Mouse (Mus musculus) gastrocnemius, postnatal 25 days (tissue): ENCODE results near the gene Olfr1396. TPM values are rescaled to one million over a fixed set of nuclear protein-coding genes. Genes with fewer than 3 reads are reported as not detected.
A peak's percentile ranks its signal among the peaks of the same experiment; 100 is the strongest.

ENCODE experiments used
- DNase-seq: peaks from one replicate; pipeline ENCODE4 v3.0.0; 2022
- long read RNA-seq, 2 experiments: library from polyadenylated mRNA; stranded (forward); transcript quantifications; one replicate each; pipeline ENCODE4 v2.0.0; 2021
- total RNA-seq, 2 experiments: library from RNA; stranded (reverse); gene quantifications; 1 replicate in 1 of 2; 2 replicates in 1 of 2; pipeline ENCODE4 v1.2.3; 2021

The Olfr1396 gene
- not detected for total RNA-seq
- long read RNA-seq, experiment 1: 0 reads
- long read RNA-seq, experiment 2: 0 reads

- no peak for DNase-seq
These were observed at the start of gene Olfr1396 for GRCm38 (mm10) chr11:49114774-49115173. Gene Olfr1396, minus strand, starts transcription at chr11:49114874.

GRCm38 (mm10) chr11:49156821-49157814, 42.4 kb upstream of the Olfr1396 start:
- no peak for DNase-seq

- no peak for DNase-seq
These were observed 39.4 kb upstream of the Olfr1396 start, which contains the start of gene Olfr1394 for GRCm38 (mm10) chr11:49154077-49154476. Gene Olfr1394, plus strand, starts transcription at chr11:49154377.

- no peak for DNase-seq
These were observed 27.3 kb upstream of the Olfr1396 start, which contains the start of gene Olfr1395 for GRCm38 (mm10) chr11:49141974-49142373. Gene Olfr1395, plus strand, starts transcription at chr11:49142274.

- DNase-seq: no peak
These were observed 9.5 kb upstream of the Olfr1396 start for GRCm38 (mm10) chr11:49124169-49124568.

DNA sequence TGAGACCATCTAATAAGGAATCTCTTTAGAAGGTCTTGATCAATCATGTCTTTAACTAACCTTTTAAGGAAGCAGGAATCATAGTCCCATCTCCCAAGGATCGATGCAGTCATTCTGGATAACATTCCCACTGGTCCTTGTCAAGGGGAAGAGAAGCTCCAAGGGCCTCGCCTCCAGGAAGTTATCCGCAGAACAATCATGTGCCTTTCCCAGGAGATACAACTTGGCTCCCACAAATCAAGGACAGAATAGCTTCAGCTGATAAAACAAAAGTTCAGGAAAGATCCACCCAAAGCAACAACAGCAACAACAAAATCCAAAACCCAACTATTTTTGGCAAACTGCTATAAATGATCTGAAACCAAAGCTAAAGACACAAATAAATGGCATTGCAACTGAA, 5.0 kb upstream of the Olfr1396 start:
- no peak for DNase-seq

GRCm38 (mm10) chr11:49114158-49114557, 516 bp downstream of the Olfr1396 start:
- no peak for DNase-seq

DNA sequence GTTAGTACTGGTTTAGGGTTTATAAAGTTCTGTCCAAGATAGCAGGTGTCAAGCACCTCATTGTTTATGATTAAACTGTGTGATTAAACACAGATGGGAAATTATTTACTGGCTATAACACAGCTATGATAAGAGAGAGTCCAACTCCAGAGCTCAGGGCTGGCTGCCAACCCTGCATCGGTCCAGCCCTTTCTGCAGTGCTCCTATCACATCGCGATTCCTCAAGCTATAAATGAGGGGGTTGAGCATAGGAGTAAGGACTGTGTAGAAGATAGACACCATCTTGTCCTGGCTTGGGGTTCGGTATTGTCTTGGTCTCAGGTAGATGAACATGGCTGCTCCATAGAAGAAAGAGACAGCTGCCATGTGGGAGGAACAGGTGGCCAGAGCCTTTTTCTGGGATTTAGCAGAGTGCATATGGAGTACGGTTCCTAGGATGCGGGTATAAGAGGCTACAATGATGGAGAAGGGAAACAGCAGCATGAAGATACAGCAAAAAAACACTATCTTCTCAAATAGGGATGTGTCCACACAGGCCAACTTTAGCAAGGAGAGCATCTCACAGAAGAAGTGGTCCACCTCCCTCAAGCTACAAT, 2.0 kb downstream of the Olfr1396 start:
- no peak for DNase-seq

- DNase-seq: no peak
These were observed 3.7 kb downstream of the Olfr1396 start for GRCm38 (mm10) chr11:49111000-49111399.

DNA sequence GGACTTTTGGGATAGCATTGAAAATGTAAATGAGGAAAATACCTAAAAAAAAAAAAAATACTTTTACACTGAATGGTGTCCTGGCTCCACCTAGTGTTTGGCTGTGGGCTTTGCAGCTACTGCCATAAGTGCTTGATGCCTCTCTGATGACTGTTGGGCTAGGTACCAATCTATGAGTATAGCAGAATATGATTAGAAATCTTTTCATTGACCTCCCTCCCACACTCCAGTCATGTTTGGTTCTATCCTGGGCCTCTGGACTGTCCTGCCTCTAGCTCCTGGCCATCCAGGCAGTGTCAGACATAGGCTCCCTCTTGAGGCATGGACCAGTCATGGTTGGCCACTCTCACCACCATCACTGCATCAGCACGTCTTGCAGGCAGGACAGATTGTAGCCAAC, 5.8 kb downstream of the Olfr1396 start:
- no peak for DNase-seq

DNA sequence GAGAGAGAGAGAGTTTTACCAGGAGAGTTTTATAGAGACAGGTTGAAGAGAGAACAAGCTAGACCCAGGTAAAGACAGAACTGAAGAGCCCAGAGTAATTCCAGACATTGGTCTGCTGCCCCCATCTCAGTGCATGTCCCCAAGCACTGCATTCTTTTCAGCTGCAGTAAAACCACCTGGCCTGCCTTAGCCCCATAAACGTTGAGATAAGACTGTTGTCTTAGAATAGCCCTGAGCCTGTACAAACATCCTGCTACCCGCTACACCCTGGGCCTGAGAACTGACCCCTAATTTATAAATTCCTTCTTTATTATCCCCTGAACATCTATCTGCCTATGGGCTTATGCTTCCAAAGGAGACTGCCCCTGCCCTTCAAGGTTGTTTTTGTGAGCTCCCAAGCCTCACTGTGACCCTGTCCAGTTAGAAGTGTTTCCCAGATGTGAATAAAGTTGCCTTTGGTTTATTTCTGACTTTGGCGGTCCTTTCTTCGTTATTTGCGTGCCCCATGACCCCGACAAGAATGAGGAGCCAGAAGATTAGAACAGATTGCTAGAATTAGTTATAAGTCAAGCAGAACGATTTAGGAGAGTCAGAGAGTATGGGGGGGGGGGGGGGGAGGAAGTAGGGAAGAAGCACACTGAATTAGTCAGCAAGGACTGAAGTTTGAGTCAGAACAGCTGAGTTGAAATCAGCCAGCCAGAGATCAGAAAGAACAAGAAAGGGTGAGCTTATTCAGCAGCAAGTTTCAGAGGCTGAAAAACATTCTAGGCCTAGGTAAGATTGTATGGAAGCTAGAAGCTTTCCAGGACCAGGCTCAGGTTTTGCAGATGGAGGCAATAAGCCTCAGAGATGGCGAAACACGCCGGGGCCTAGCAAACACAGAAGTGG, 6.8 kb downstream of the Olfr1396 start:
- no peak for DNase-seq

GRCm38 (mm10) chr11:49105752-49106151, 8.9 kb downstream of the Olfr1396 start:
- DNase-seq: no peak

DNA sequence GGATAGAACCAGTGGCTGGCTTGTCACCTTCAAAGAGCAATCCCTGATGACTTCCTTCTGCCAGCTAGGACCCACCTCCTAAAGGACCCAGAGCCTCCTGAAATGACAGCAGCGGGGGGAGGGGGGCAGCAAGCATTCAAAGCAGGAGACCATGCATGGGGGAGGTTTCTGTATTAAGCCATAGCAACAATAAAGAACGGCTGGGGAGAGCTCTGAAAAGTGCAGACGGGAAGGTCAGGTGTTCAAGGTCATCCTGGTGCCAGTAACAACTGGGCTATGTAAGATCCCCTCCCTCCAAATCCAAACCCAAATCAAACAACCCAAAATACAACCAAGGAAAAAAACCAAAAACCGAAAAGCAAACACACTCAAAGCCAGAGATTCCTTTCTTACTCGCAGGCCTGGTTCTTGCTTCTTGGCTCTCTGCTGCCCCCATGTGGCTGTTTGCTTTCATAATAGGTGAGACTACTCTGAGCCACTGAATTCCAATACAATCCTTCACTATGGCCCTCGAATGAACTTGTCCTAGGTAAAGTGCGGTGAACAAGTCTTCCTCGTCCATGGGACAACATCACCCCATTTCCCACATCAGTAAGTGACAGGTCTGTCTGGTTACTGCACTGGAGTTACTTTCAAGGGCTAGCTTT, 11.5 kb downstream of the Olfr1396 start:
- DNase-seq: peak; percentile 47

DNA sequence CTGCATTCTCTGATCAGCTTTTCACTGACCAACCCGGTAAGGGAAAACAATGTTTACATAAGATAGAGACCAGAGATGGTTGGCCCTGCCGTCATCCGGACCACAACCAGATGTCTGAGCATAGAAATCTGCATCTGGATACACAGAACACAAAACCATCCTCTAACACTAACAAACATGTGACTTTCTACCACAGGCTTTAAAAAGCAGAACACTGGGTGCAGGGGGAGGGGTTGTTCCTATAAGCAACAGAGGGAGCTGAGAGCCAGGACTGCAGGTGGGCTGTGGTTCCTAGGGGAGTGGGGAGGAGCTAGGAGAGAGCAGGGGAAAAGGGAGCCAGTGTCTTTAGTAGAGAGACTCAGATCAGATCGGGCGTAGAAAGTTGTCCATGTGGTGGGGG, 13.2 kb downstream of the Olfr1396 start:
- no peak for DNase-seq

DNA sequence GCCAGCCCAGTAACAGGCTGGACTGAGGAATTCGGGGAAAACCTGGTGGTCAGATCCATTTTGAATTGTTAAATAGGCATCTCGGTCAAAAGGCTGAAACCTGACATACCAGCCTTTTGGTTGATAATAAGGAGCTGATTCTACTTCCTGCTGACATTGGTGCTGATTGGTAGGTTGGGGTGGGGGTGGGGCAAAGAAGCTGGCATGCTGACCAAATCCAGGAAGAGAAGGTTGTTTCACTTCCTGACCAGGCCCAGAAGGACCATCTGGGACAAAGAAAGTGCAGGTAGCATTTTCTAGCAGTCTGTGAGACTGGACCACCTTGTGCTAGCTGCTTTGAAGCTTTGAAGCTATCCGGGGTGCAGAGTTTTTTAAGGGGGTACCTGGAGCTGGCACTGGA, 14.3 kb downstream of the Olfr1396 start:
- no peak for DNase-seq

GRCm38 (mm10) chr11:49095367-49095766, 19.3 kb downstream of the Olfr1396 start:
- DNase-seq: no peak

- DNase-seq: no peak
These were observed 20.6 kb downstream of the Olfr1396 start for GRCm38 (mm10) chr11:49093861-49094660.

DNA sequence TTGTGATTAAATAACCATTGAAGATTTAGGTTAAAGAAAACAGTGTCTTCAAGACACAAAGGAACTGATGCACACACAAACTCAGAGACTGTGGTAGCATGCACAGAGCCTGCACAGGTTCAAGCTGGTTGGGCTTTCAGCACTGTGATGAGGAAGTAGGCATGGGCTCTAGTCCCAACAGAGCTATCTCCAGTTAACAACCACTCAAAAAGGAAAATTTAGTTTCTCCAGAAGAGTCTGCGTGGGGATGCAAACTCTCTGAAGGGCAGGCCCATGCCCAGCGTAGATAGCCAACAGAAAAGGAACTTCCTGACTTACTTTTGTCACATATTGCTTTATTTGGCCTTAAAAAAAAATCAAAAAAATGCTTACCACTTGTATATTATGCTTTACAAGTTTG, 21.9 kb downstream of the Olfr1396 start:
- no peak for DNase-seq

- DNase-seq: no peak
These were observed 22.6 kb downstream of the Olfr1396 start for GRCm38 (mm10) chr11:49092053-49092586.

DNA sequence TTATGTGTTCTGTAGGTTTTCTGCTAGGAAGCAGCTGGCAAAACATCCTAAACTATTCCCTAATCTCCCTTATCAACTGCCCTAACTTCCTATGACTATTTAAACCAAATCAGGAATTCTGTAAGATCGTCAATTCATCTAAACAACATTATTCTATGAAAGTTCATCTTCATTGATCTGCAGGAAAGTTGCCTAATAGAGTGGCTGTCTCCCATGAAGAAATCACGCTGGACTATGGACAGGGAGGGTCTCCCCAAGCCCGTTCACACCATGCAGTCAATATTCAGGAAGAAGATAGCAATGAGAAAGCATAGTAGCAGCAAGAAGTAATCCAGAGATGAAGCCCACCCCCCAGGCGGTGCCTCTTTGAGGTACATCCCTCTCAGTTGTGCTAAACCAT, 23.5 kb downstream of the Olfr1396 start:
- DNase-seq: no peak
